Mouse (Mus musculus): ENCODE data around the gene Sars2.

GRCm38 (mm10) chr7:28766173-28766879, 24.5 kb downstream of the Sars2 start, which contains the start of gene Sirt2:
- TF ChIP-seq CTCF (IDR thresholded peaks at IDR 0.05; ENCODE audit: borderline replicate concordance, insufficient read depth, low read depth, low read length) (no peak), POLR2A (IDR thresholded peaks at IDR 0.05; ENCODE audit: borderline replicate concordance, insufficient read depth, low read length) (peak; percentile 42; the same call in 1 of the 2 replicates)

Data from cerebellum, adult 2 months (tissue).